Mouse (Mus musculus) ES-CJ7 (cell line): ENCODE measurements around the gene Apol9b.

Experiments used
- DNase-seq: peaks from one replicate; pipeline ENCODE4 v3.0.0; 2011; ENCODE audit warnings: low read depth, low spot score

Gene Apol9b

GRCm38 (mm10) chr15:77775186-77775963, 46.5 kb downstream of the Apol9b start:
- DNase-seq: peak; percentile 90

GRCm38 (mm10) chr15:77782449-77783014, 53.7 kb downstream of the Apol9b start:
- DNase-seq: peak; percentile 63

- DNase-seq: no peak
Measured at GRCm38 (mm10) chr15:77784039-77784824, 55.4 kb downstream of the Apol9b start.

- no peak for DNase-seq
Measured at GRCm38 (mm10) chr15:77785807-77786206, 57.0 kb downstream of the Apol9b start.
